Mouse (Mus musculus): ENCODE results near the gene Stub1.

- TF ChIP-seq POLR2A (IDR thresholded peaks at IDR 0.05; ENCODE audit: borderline replicate concordance, control insufficient read depth, low read depth, low read length): peak; percentile 7; the same call in 1 of the 2 replicates
- TF ChIP-seq CTCF (IDR thresholded peaks at IDR 0.05; ENCODE audit: control insufficient read depth, insufficient read depth, low read length): no peak
Observed at GRCm38 (mm10) chr17:25796951-25797369, 36.2 kb downstream of the Stub1 start, which contains the start of gene Metrn.

All from bone marrow, adult 2 months (tissue).